Mouse (Mus musculus) midbrain, embryonic 10.5 days (tissue): ENCODE measurements at regions not wholly inside any gene's neighbourhood (a gene's known extent, or its start where the extent isn't known, plus 50 kb on each side); places are given as distances from the start of the nearest gene placed in this dataset.

ENCODE experiments used
- DNase-seq: peaks from one replicate; pipeline ENCODE4 v3.0.0-alpha.2; 2017; ENCODE audit warnings: low spot score
- H3K27ac ChIP-seq: fragments of 300-500 bp; sonication (generic); replicated peaks from 2 replicates; pipeline ENCODE4 v1.5.1; 2016; ENCODE audit warnings: mild to moderate bottlenecking
- H3K27me3 ChIP-seq: fragments of 300-500 bp; sonication (generic); 2 replicates; pipeline ENCODE4 v1.6.1; 2016; ENCODE audit warnings: low read depth, mild to moderate bottlenecking; ENCODE audit not compliant: poor library complexity, severe bottlenecking
- H3K36me3 ChIP-seq: fragments of 300-500 bp; sonication (generic); 2 replicates; pipeline ENCODE4 v1.6.1; 2016; ENCODE audit warnings: mild to moderate bottlenecking, moderate library complexity
- H3K4me1 ChIP-seq: fragments of 300-500 bp; sonication (generic); 2 replicates; pipeline ENCODE4 v1.6.1; 2016
- H3K4me3 ChIP-seq: fragments of 300-500 bp; sonication (generic); 2 replicates; pipeline ENCODE4 v1.5.1; 2016; ENCODE audit warnings: mild to moderate bottlenecking, moderate library complexity
- H3K9me3 ChIP-seq: fragments of 300-500 bp; sonication (generic); replicated peaks from 2 replicates; pipeline ENCODE4 v1.6.1; 2016; ENCODE audit warnings: mild to moderate bottlenecking
- WGBS: fragments of 180-500 bp; shearing (Covaris S2); methylation state at CpG from one replicate; pipeline ENCODE4 v1.1.7; 2016; 5-methylcytosine and 5-hydroxymethylcytosine counted together

DNA sequence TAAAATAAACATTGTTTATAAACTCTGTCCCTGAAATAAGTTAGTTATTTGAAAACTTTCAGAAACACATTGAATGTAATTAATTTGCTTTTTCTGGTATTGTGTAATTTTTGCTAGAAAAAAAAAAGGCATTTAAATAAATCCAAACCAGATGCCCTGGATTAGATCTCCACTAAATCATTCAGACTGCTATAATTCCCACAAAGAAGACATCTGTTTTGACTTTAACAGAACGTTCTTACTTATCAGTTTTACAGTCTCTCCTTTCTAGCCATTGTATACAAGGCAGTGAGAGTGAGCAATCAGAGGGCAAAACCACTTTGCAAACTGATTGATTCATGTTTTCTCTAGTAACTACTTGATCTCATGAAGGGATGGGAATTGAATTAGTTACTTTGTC lies 478.8 kb downstream of the Slitrk6 start:
- Histone ChIP-seq H3K9me3 (no peaks in the 10 kb centered on the region), H3K27me3 (no peaks in the 10 kb centered on the region), H3K4me3 (no peak overlapping the region), H3K27ac (no peak overlapping the region), H3K36me3 (no peaks in the 10 kb centered on the region), H3K4me1 (no peaks in the 10 kb centered on the region)
- DNase-seq = no peak
- 60% methylated on average over 1 of the region's 1 CpGs for WGBS

DNA sequence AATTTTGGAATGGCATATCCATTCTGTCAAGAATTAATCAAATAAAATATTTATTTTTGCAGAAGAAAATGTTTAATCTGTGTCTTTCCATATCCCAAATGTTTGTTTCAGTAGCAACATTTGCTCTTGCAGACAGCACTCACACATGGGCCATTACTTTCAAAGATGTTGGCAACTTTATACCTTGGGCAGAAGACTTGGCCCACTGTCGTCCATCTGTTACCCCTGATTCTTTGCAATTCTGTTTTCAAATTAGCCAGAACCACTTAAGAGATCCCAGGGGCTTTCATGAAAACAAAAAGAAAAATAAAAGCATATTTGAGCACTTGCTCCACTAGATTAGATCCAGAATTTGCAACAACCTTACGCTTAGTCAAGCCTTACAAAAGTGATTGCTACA lies 483.7 kb downstream of the Slitrk6 start:
- no peaks in the 10 kb centered on the region for H3K9me3 ChIP-seq
- no peaks in the 10 kb centered on the region for H3K36me3 ChIP-seq
- no peaks in the 10 kb centered on the region for H3K4me1 ChIP-seq
- no peak overlapping the region for H3K27ac ChIP-seq
- 86% methylated on average over 2 of the region's 2 CpGs for WGBS
- no peak for DNase-seq
- no peak overlapping the region for H3K4me3 ChIP-seq
- no peaks in the 10 kb centered on the region for H3K27me3 ChIP-seq

DNA sequence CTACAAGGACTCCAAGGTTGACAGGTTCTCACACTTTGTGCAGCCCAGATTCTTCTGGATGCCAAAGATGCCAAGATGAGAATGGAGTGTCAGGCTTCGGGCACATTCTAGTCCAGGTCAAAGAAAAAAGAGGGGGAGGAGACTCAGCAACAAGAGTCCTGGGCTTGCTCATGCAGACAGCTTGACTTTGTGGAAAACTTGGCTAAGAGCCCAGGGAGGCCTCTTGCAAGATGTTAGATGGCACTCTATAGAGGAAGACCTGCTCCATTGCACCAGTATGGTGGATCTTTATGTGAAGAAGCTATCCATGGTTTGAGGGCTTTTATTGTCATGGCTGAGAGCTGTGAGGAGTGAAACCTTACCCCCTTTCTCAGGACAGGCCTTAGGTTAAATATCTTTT lies 510.5 kb downstream of the Slitrk6 start:
- Histone ChIP-seq H3K9me3 (no peaks in the 10 kb centered on the region), H3K27me3 (no peaks in the 10 kb centered on the region), H3K4me1 (no peaks in the 10 kb centered on the region), H3K4me3 (no peak overlapping the region), H3K36me3 (no peaks in the 10 kb centered on the region), H3K27ac (no peak overlapping the region)
- 100% methylated on average over 1 of the region's 1 CpGs for WGBS
- DNase-seq = no peak

DNA sequence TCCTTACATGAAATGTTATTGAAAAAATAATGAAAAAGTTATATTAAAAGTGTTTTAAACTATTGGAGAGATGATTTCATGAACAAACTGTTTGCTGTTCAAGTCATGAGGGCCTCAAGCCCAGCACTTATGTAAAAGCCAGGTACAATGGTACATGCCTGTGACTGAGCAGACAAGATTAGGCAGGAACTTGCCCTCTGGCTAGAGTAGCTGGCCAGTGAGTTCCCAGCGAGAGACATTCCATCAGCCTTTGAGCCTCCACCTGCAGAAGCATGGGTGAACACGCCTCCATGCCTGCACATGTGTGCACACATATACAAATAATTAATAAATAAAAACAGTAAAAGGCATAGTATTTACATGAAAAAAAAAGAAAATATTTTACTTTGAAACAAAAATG lies 511.4 kb downstream of the Slitrk6 start:
- no peak for DNase-seq
- Histone ChIP-seq H3K4me1 (no peaks in the 10 kb centered on the region), H3K4me3 (no peak overlapping the region), H3K36me3 (no peaks in the 10 kb centered on the region), H3K27ac (no peak overlapping the region), H3K9me3 (no peaks in the 10 kb centered on the region), H3K27me3 (no peaks in the 10 kb centered on the region)
- WGBS = 91% methylated on average over 2 of the region's 2 CpGs

DNA sequence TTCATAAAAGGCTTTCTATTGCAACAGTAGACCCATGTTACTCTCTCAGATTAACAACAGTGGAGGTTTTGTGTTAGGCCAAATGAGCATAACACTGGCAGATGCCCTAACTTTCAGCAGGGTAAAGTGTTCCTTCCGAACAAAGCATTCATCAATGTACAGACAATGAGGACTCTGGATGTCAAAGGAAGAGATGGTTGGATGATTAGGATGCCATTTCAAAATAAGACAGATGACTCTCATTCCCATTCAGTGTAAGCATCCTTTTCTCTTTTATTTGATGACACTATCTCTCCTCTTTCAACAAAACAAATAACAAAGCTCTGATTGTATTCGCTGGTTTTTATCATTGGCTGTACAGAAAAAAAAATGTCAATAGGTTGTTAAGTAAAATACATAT lies 516.1 kb downstream of the Slitrk6 start:
- no peaks in the 10 kb centered on the region for H3K9me3 ChIP-seq
- H3K36me3 ChIP-seq = no peaks in the 10 kb centered on the region
- no peak overlapping the region for H3K4me3 ChIP-seq
- no peak overlapping the region for H3K27ac ChIP-seq
- no peaks in the 10 kb centered on the region for H3K27me3 ChIP-seq
- no peak for DNase-seq
- H3K4me1 ChIP-seq = no peaks in the 10 kb centered on the region
- WGBS = 72% methylated on average over 2 of the region's 2 CpGs

DNA sequence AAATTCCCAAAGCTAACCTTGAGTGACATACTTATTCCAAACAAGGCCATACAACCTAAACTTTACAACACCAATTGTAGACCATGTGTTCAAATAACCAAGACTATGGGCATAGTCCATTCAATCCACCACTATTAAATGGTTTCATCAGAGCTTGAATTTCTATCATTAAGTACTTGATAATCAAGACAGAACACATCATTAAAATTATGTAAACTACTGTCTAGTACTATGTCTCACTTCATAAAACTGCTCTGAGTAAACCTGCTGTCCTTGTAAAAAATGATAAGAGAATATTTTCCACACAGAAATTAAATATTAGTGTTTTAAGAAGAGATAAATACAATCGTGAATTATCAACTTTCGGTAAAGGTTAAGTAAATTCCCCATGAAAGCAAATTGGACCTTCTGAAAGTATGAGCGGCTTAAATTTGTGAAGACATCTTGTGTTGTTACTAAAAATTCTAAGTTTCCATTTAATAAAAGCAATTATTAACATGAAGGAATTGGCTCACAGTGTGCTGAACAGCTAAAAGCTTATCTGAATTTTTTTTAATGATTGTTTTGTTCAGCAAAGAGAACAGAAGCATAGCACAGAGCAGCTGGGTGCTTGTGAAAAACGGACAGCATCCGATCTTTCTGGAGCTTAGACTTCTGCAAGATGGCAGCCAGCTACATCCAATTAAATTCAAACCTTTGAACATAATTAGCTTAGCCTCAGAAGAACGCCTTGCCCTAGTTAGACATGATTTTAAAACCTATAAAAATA lies 530.1 kb downstream of the Slitrk6 start:
- Histone ChIP-seq H3K36me3 (no peaks in the 10 kb centered on the region), H3K4me1 (no peaks in the 10 kb centered on the region), H3K4me3 (no peak overlapping the region), H3K9me3 (no peaks in the 10 kb centered on the region), H3K27ac (no peak overlapping the region), H3K27me3 (no peaks in the 10 kb centered on the region)
- DNase-seq = no peak
- 89% methylated on average over 6 of the region's 6 CpGs for WGBS

DNA sequence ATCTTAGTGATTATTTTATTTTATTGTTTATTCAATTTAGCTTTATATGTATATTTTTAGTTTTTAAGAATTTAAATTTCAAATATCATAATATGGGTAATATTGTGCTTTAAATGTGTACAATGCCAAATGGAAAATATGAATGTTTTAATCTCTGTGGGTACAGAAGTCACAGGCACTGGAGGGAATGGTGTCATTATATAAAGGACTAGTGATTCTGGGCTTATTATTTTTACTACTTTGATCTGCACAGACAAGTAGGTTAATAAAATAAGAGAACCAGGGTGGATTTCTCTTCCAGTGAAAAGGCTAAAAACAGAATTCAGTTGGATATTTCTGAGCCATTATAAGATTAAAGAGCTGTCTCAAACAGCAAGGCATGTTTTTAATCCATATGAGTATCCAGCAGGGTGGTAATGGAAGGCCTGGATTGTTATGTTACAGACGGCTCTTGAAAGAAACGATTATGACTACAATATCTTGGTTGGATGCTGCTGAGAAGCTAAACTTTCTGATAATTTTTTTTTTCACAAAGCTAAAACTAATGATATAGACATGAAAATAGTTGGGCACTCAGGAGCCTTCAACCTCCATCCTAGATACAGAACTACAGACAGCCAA lies 563.9 kb downstream of the Slitrk6 start:
- 85% methylated on average over 2 of the region's 2 CpGs for WGBS
- Histone ChIP-seq H3K27ac (no peak overlapping the region), H3K27me3 (no peaks in the 10 kb centered on the region), H3K4me1 (no peaks in the 10 kb centered on the region), H3K36me3 (no peaks in the 10 kb centered on the region), H3K9me3 (no peaks in the 10 kb centered on the region), H3K4me3 (no peak overlapping the region)
- no peak for DNase-seq

DNA sequence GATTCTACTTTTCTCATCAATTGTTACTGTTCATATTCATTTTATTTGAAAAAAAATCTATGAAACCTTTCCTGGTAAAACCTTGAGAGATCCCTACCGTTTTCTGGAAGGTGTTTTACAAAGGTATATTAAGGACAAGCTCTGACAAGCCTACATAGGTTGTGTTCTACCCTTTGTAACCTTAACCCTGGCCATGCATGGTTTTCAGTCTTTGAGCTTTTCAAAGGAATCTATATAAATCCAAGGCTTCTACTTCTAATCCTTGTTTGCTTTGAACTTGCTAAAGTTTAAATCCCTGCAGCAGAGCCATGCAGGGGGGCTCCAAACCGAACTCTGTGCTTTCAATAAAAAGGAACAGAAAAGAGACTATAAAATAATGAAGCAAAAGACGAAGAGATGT lies 564.5 kb downstream of the Slitrk6 start:
- Histone ChIP-seq H3K9me3 (no peaks in the 10 kb centered on the region), H3K4me3 (no peak overlapping the region), H3K36me3 (no peaks in the 10 kb centered on the region), H3K27ac (no peak overlapping the region), H3K27me3 (no peaks in the 10 kb centered on the region), H3K4me1 (no peaks in the 10 kb centered on the region)
- WGBS = 74% methylated on average over 3 of the region's 3 CpGs
- DNase-seq = no peak

DNA sequence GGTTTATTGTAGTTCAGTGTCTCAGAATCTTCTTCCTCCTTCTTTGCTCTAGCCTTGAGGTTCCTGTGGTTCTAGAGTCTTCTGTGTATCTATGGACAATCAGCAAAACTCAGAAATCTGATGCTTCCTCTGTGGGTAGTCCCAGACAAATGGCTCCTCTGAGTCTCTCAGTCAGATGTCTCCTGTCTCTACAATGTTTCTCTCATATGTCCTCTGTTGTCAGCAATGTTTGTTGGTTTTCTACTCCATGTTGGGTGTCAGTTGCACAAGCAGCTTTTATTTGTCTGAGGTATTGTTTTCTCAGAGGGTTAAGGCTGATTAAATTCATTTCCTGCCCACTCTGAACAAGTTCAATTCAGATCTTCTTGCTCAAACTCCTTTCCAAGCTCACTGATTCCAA lies 575.8 kb downstream of the Slitrk6 start:
- H3K27ac ChIP-seq = no peak overlapping the region
- H3K4me1 ChIP-seq = no peaks in the 10 kb centered on the region
- no peak overlapping the region for H3K4me3 ChIP-seq
- H3K36me3 ChIP-seq = no peaks in the 10 kb centered on the region
- no peak for DNase-seq
- H3K9me3 ChIP-seq = no peaks in the 10 kb centered on the region
- no peaks in the 10 kb centered on the region for H3K27me3 ChIP-seq

DNA sequence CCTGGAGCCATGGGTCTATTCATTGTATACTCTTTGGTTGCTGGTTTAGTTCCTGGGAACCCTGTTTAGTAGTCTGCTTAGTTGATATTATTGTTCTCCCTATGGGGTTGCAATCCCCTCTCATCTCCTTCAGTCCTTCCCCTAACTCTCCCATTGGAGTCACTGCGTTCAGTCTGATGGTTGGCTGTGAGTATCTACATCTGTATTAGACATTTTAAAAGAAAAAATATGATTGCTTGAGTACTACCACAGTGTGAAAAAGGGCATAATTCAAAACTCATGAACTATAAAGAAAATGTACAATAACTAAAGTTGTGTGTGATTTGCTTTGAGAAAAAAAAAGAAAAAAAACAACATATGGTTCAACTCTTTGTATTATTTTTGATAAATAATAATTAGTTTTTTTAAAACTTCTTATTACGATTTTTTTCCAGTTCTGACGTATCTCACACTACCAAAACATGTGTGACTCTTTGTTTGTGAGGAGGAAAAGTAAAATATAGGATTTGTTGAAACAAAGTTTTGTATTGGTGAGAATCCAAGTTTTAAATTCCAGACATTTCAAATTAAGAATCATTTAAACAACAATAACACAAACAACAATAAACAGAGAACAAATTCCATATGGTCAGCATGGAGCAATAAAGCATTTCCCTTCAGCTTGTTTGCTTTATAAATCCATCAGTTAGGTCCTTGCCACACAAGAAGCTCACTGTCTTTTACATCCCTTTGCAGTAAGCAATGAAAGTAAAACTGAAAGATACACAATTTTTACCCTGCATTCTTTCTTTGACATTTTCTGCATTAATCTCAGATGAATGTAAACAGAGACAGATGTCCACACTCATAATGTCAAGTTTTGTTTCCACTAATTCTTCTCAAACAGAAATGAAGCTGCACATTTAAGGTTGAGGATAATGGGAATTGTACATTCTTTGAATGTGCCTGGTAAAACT lies 583.5 kb downstream of the Slitrk6 start:
- Histone ChIP-seq H3K4me1 (no peaks in the 10 kb centered on the region), H3K27ac (no peak overlapping the region)

DNA sequence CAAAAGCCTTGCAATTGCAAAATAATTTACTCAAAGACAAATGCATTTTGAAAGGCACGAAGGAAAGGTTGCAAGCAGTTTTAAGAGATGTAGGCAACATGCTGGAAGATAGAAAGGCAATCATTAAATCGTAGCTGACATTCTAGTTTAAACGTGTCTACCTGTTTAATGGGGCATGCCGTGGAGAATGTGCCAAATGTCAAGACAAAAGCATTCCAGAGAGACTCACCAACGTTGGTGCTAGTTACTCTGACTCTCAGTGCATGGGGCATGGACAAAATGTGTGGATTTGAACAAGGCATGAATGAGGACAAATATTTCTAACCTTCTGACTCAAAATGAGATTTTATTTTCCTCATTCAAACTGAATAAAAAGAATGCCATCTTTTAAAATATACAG lies 586.3 kb downstream of the Slitrk6 start:
- H3K27ac ChIP-seq = no peak overlapping the region
- no peaks in the 10 kb centered on the region for H3K27me3 ChIP-seq
- no peaks in the 10 kb centered on the region for H3K36me3 ChIP-seq
- H3K4me3 ChIP-seq = no peak overlapping the region
- no peaks in the 10 kb centered on the region for H3K4me1 ChIP-seq
- H3K9me3 ChIP-seq = no peaks in the 10 kb centered on the region
- WGBS = 58% methylated on average over 5 of the region's 5 CpGs
- no peak for DNase-seq

More for the DNA sequence above, 583.5 kb downstream of the Slitrk6 start:
- 78% methylated on average over 3 of the region's 3 CpGs for WGBS
- no peaks in the 10 kb centered on the region for H3K36me3 ChIP-seq
- no peak overlapping the region for H3K4me3 ChIP-seq
- DNase-seq = no peak
- H3K27me3 ChIP-seq = no peaks in the 10 kb centered on the region
- H3K9me3 ChIP-seq = no peaks in the 10 kb centered on the region

DNA sequence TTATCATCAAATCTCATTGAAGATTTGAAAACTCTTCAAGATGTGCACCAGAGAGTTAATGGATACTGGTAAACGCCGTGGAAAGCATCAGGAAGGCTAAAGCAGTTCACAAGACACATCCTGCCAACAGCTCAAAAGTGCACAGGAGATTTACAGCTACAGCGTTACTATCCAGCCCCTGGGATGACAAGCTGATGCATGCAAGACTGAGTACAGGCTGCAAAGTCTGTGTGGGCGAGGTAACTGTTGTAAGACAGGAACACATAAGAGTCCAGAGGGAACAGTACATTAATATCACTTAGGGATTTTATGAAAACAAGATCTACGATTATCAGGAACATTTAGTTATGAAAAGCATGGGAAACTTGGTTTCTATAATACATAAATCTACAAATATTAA lies 626.7 kb downstream of the Slitrk6 start:
- DNase-seq = no peak
- 87% methylated on average over 5 of the region's 5 CpGs for WGBS
- Histone ChIP-seq H3K4me1 (no peaks in the 10 kb centered on the region), H3K36me3 (no peaks in the 10 kb centered on the region), H3K27ac (no peak overlapping the region), H3K9me3 (no peaks in the 10 kb centered on the region), H3K27me3 (no peaks in the 10 kb centered on the region), H3K4me3 (no peak overlapping the region)
